Mouse (Mus musculus) spleen, adult 2 months (tissue): ENCODE data around the gene Cpvl.

Experiments
- CTCF ChIP-seq: fragments of 200-500 bp; IDR thresholded peaks from 2 replicates; pipeline ENCODE4 v1.5.1; 2011; ENCODE audit warnings: mild to moderate bottlenecking, inconsistent platforms; ENCODE audit not compliant: insufficient read depth, insufficient read length, insufficient replicate concordance; ENCODE audit errors: extremely low read depth
- POLR2A ChIP-seq: fragments of 200-500 bp; IDR thresholded peaks from 2 replicates; pipeline ENCODE4 v1.6.1; 2011; ENCODE audit warnings: low read depth, low read length, inconsistent platforms

DNA sequence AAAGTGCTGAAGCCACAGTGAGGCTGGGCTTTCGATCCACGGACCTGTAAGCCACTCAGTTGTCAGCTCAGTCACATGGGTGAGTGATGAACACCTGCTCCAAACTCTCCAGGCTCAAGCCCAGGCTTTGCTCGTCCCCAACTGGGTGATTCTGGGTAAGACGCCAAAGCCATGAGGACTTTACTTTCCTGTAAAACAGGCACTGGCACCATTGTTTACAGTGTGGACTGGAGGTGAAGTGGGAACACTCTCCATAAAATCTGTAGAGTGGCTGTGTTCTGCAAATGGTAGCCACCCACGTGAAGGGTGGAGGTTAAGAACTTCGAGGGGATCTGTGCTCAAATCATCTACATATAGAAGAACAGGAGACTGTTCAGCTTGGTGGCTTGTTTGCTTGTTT lies 23.2 kb downstream of the Cpvl start:
- TF ChIP-seq POLR2A (no peak), CTCF (no peak)
